Mouse (Mus musculus): Measurements from ENCODE around the gene 4930507D05Rik. TPM values are rescaled to one million over a fixed set of nuclear protein-coding genes. Genes with fewer than 3 reads are reported as not detected.
A peak's percentile ranks its signal among the peaks of the same experiment; 100 is the strongest.

The 4930507D05Rik gene
- total RNA-seq (2012; rRNA removed), result 1.4 and 1.5 TPM in 2 replicates

- peak; percentile 84 for DNase-seq (ENCODE audit: low read depth, low spot score)
- in situ Hi-C loops (cut with MboI; ENCODE audit: low sequenced_read_pairs in 2 of 2, unreplicated experiment in 2 of 2), result no loop called here
- TF ChIP-seq CHD2 (IDR thresholded peaks at IDR 0.05; ENCODE audit: low read depth, low read length) (0 out of 2 replicates have a peak, but pooled peaks have one; percentile 35), ZC3H11A (IDR thresholded peaks at IDR 0.05; ENCODE audit: borderline replicate concordance, low read depth, low read length) (no peak), HCFC1 (IDR thresholded peaks at IDR 0.05; ENCODE audit: borderline replicate concordance, insufficient read depth, low read length) (peak; percentile 84), MAFK (IDR thresholded peaks at IDR 0.05; ENCODE audit: insufficient read depth, low read depth, low read length) (0 out of 2 replicates have a peak, but pooled peaks have one; percentile 5), ZNF384 (IDR thresholded peaks at IDR 0.05; ENCODE audit: low read depth, low read length) (no peak)
- Histone ChIP-seq H3K9ac (ENCODE audit: insufficient read depth, low read depth, low read length, poor library complexity, severe bottlenecking) (peak within 1 kb of the TSS; percentile 98), H3K4me1 (ENCODE audit: control insufficient read depth in 2 of 2, insufficient read depth in 2 of 2, low read length in 2 of 2, poor library complexity in 1 of 2) (peaks cover 6 to 14% of the 10 kb centered on the region in 2 experiments), H3K4me3 (ENCODE audit: insufficient read depth in 1 of 2, low read depth in 1 of 2, low read length in 2 of 2, poor library complexity in 1 of 2, severe bottlenecking in 1 of 2) (peak within 1 kb of the TSS; percentile 84 to 98), H3K36me3 (ENCODE audit: control insufficient read depth, insufficient read depth, low read length, poor library complexity, severe bottlenecking) (peaks cover 14% of the 10 kb centered on the region), H3K27ac (ENCODE audit: insufficient read depth, low read depth, low read length, poor library complexity, severe bottlenecking) (peak within 1 kb of the TSS; percentile 92), H3K9me3 (ENCODE audit: control insufficient read depth, insufficient read depth, low read depth, low read length) (no peaks in the 10 kb centered on the region)
These were observed at the start of gene 4930507D05Rik, which contains the start of gene Supv3l1 for GRCm38 (mm10) chr10:62449364-62450279. TSS of gene 4930507D05Rik (plus strand) at chr10:62449489. TSS of gene Supv3l1 (minus strand) at chr10:62449738.

GRCm38 (mm10) chr10:62401641-62402111 lies 47.6 kb upstream of the 4930507D05Rik start:
- H3K4me1 ChIP-seq (ENCODE audit: control insufficient read depth in 2 of 2, insufficient read depth in 2 of 2, low read length in 2 of 2, poor library complexity in 1 of 2), result no peaks in the 10 kb centered on the region; a peak in 1 of 4 replicates
- in situ Hi-C loops (cut with MboI; ENCODE audit: low sequenced_read_pairs in 2 of 2, unreplicated experiment in 2 of 2), result no loop called here
- DNase-seq (ENCODE audit: low read depth, low spot score), result no peak
- H3K4me3 ChIP-seq (ENCODE audit: insufficient read depth in 1 of 2, low read depth in 1 of 2, low read length in 2 of 2, poor library complexity in 1 of 2, severe bottlenecking in 1 of 2), result no peak overlapping the region
- TF ChIP-seq CHD2 (IDR thresholded peaks at IDR 0.05; ENCODE audit: low read depth, low read length) (no peak), MAFK (IDR thresholded peaks at IDR 0.05; ENCODE audit: insufficient read depth, low read depth, low read length) (no peak), ZC3H11A (IDR thresholded peaks at IDR 0.05; ENCODE audit: borderline replicate concordance, low read depth, low read length) (no peak), HCFC1 (IDR thresholded peaks at IDR 0.05; ENCODE audit: borderline replicate concordance, insufficient read depth, low read length) (no peak), ZNF384 (IDR thresholded peaks at IDR 0.05; ENCODE audit: low read depth, low read length) (no peak)
- H3K9me3 ChIP-seq (ENCODE audit: control insufficient read depth, insufficient read depth, low read depth, low read length), result no peaks in the 10 kb centered on the region
- H3K27ac ChIP-seq (ENCODE audit: insufficient read depth, low read depth, low read length, poor library complexity, severe bottlenecking), result no peak overlapping the region
- H3K9ac ChIP-seq (ENCODE audit: insufficient read depth, low read depth, low read length, poor library complexity, severe bottlenecking), result no peak overlapping the region
- no peaks in the 10 kb centered on the region for H3K36me3 ChIP-seq (ENCODE audit: control insufficient read depth, insufficient read depth, low read length, poor library complexity, severe bottlenecking)

GRCm38 (mm10) chr10:62404901-62405300 lies 44.4 kb upstream of the 4930507D05Rik start:
- in situ Hi-C loops (cut with MboI; ENCODE audit: low sequenced_read_pairs in 2 of 2, unreplicated experiment in 2 of 2), result no loop called here
- H3K36me3 ChIP-seq (ENCODE audit: control insufficient read depth, insufficient read depth, low read length, poor library complexity, severe bottlenecking), result no peaks in the 10 kb centered on the region
- DNase-seq (ENCODE audit: low read depth, low spot score), result no peak
- TF ChIP-seq ZNF384 (IDR thresholded peaks at IDR 0.05; ENCODE audit: low read depth, low read length) (no peak), MAFK (IDR thresholded peaks at IDR 0.05; ENCODE audit: insufficient read depth, low read depth, low read length) (no peak), HCFC1 (IDR thresholded peaks at IDR 0.05; ENCODE audit: borderline replicate concordance, insufficient read depth, low read length) (no peak), ZC3H11A (IDR thresholded peaks at IDR 0.05; ENCODE audit: borderline replicate concordance, low read depth, low read length) (no peak), CHD2 (IDR thresholded peaks at IDR 0.05; ENCODE audit: low read depth, low read length) (no peak)
- peak overlapping the region; percentile 16 to 44; a peak in 3 of 4 replicates for H3K4me3 ChIP-seq (ENCODE audit: insufficient read depth in 1 of 2, low read depth in 1 of 2, low read length in 2 of 2, poor library complexity in 1 of 2, severe bottlenecking in 1 of 2)
- no peaks in the 10 kb centered on the region for H3K9me3 ChIP-seq (ENCODE audit: control insufficient read depth, insufficient read depth, low read depth, low read length)
- H3K9ac ChIP-seq (ENCODE audit: insufficient read depth, low read depth, low read length, poor library complexity, severe bottlenecking), result peak overlapping the region; percentile 6; the same call in 1 of the 2 replicates
- no peak overlapping the region for H3K27ac ChIP-seq (ENCODE audit: insufficient read depth, low read depth, low read length, poor library complexity, severe bottlenecking)
- H3K4me1 ChIP-seq (ENCODE audit: control insufficient read depth in 2 of 2, insufficient read depth in 2 of 2, low read length in 2 of 2, poor library complexity in 1 of 2), result no peaks in the 10 kb centered on the region; a peak in 1 of 4 replicates

- Histone ChIP-seq H3K4me1 (ENCODE audit: control insufficient read depth in 2 of 2, insufficient read depth in 2 of 2, low read length in 2 of 2, poor library complexity in 1 of 2) (peaks cover 0 to 5% of the 10 kb centered on the region in 2 experiments; a peak in 1 of 4 replicates), H3K9me3 (ENCODE audit: control insufficient read depth, insufficient read depth, low read depth, low read length) (no peaks in the 10 kb centered on the region), H3K4me3 (ENCODE audit: insufficient read depth in 1 of 2, low read depth in 1 of 2, low read length in 2 of 2, poor library complexity in 1 of 2, severe bottlenecking in 1 of 2) (no peak overlapping the region), H3K27ac (ENCODE audit: insufficient read depth, low read depth, low read length, poor library complexity, severe bottlenecking) (no peak overlapping the region), H3K9ac (ENCODE audit: insufficient read depth, low read depth, low read length, poor library complexity, severe bottlenecking) (no peak overlapping the region), H3K36me3 (ENCODE audit: control insufficient read depth, insufficient read depth, low read length, poor library complexity, severe bottlenecking) (no peaks in the 10 kb centered on the region)
- in situ Hi-C loops (cut with MboI; ENCODE audit: low sequenced_read_pairs in 2 of 2, unreplicated experiment in 2 of 2), result no loop called here
- DNase-seq (ENCODE audit: low read depth, low spot score), result peak; percentile 49
- peak; percentile 51; the same call in 1 of the 2 replicates for TF ChIP-seq ZC3H11A (IDR thresholded peaks at IDR 0.05; ENCODE audit: borderline replicate concordance, low read depth, low read length)
- TF ChIP-seq CHD2 (IDR thresholded peaks at IDR 0.05; ENCODE audit: low read depth, low read length), result no peak
- no peak for TF ChIP-seq ZNF384 (IDR thresholded peaks at IDR 0.05; ENCODE audit: low read depth, low read length)
- no peak for TF ChIP-seq HCFC1 (IDR thresholded peaks at IDR 0.05; ENCODE audit: borderline replicate concordance, insufficient read depth, low read length)
- TF ChIP-seq MAFK (IDR thresholded peaks at IDR 0.05; ENCODE audit: insufficient read depth, low read depth, low read length), result no peak
These were observed 38.3 kb upstream of the 4930507D05Rik start for GRCm38 (mm10) chr10:62410943-62411342.

Data from ES-E14 (cell line).